Mouse (Mus musculus) brown adipose tissue, adult 24 weeks (tissue): ENCODE measurements around the gene Gpatch3. TPM values are rescaled to one million over a fixed set of nuclear protein-coding genes. Genes with fewer than 3 reads are reported as not detected.

Experiments
- H3K27ac ChIP-seq: fragments of 200-500 bp; replicated peaks from 2 replicates; pipeline ENCODE4 v1.5.1; 2012; ENCODE audit warnings: low read depth, mild to moderate bottlenecking, low read length
- H3K4me1 ChIP-seq: fragments of 200-500 bp; 2 replicates; pipeline ENCODE4 v1.6.1; 2012; ENCODE audit warnings: low read length, mixed read lengths; ENCODE audit not compliant: control insufficient read depth, insufficient read depth, insufficient read length
- H3K4me3 ChIP-seq: fragments of 200-500 bp; 2 replicates; pipeline ENCODE4 v1.5.1; 2012; ENCODE audit warnings: low read depth, mild to moderate bottlenecking, low read length, moderate library complexity; ENCODE audit not compliant: insufficient read depth
- polyA plus RNA-seq: library from polyadenylated mRNA; stranded (reverse); fragments of >200 nt; gene quantifications from 2 replicates; pipeline ENCODE4 v1.2.4, GENCODE M21; 2012; ENCODE audit not compliant: missing spikeins, insufficient read depth, insufficient read length

The Gpatch3 gene
- 0.96 and 1.5 TPM in 2 replicates for polyA plus RNA-seq

- Histone ChIP-seq H3K4me3 (peak within 1 kb of the TSS; percentile 90), H3K4me1 (peaks cover 2% of the 10 kb centered on the region), H3K27ac (peak within 1 kb of the TSS; percentile 33; the same call in 1 of the 2 replicates)
These were observed at the start of gene Gpatch3 for GRCm38 (mm10) chr4:133574070-133574842. Gene Gpatch3 (plus strand): TSS chr4:133574745.

- Histone ChIP-seq H3K4me1 (no peaks in the 10 kb centered on the region), H3K4me3 (no peak overlapping the region), H3K27ac (no peak overlapping the region)
These were observed 46.8 kb upstream of the Gpatch3 start for GRCm38 (mm10) chr4:133527788-133528187.

- Histone ChIP-seq H3K27ac (no peak overlapping the region), H3K4me1 (no peaks in the 10 kb centered on the region), H3K4me3 (no peak overlapping the region)
These were observed 41.8 kb upstream of the Gpatch3 start for GRCm38 (mm10) chr4:133532777-133533176.

- H3K27ac ChIP-seq, result no peak overlapping the region
- H3K4me3 ChIP-seq, result no peak overlapping the region
- no peaks in the 10 kb centered on the region for H3K4me1 ChIP-seq
These were observed 38.5 kb upstream of the Gpatch3 start for GRCm38 (mm10) chr4:133536081-133536480.

- no peaks in the 10 kb centered on the region for H3K4me1 ChIP-seq
- H3K4me3 ChIP-seq, result no peak overlapping the region
- no peak overlapping the region for H3K27ac ChIP-seq
These were observed 37.9 kb upstream of the Gpatch3 start for GRCm38 (mm10) chr4:133536652-133537051.

- Histone ChIP-seq H3K4me3 (peak within 1 kb of the TSS; percentile 90), H3K27ac (no peak within 1 kb of the TSS), H3K4me1 (peaks cover 3% of the 10 kb centered on the region; the same call in 1 of the 2 replicates)
These were observed 29.0 kb upstream of the Gpatch3 start, which contains the start of gene Nudc for GRCm38 (mm10) chr4:133545272-133546231. Gene Nudc (minus strand): TSS chr4:133545996.

- Histone ChIP-seq H3K4me1 (no peaks in the 10 kb centered on the region), H3K27ac (no peak overlapping the region), H3K4me3 (no peak overlapping the region)
These were observed 22.5 kb upstream of the Gpatch3 start for GRCm38 (mm10) chr4:133552029-133552428.

- Histone ChIP-seq H3K4me3 (no peak within 1 kb of the TSS), H3K4me1 (no peaks in the 10 kb centered on the region), H3K27ac (no peak within 1 kb of the TSS)
These were observed 21.6 kb upstream of the Gpatch3 start, which contains the start of gene Nr0b2 for GRCm38 (mm10) chr4:133552768-133553447. Gene Nr0b2 (plus strand): TSS chr4:133553376.

GRCm38 (mm10) chr4:133553448-133554330 lies 20.9 kb upstream of the Gpatch3 start:
- Histone ChIP-seq H3K4me3 (no peak overlapping the region), H3K27ac (no peak overlapping the region)

GRCm38 (mm10) chr4:133557041-133557717 lies 17.4 kb upstream of the Gpatch3 start:
- no peaks in the 10 kb centered on the region for H3K4me1 ChIP-seq
- H3K4me3 ChIP-seq, result no peak overlapping the region
- no peak overlapping the region for H3K27ac ChIP-seq

More at GRCm38 (mm10) chr4:133553448-133554330, 20.9 kb upstream of the Gpatch3 start:
- H3K4me1 ChIP-seq, result no peaks in the 10 kb centered on the region

- Histone ChIP-seq H3K27ac (no peak overlapping the region), H3K4me1 (no peaks in the 10 kb centered on the region), H3K4me3 (no peak overlapping the region)
These were observed 14.7 kb upstream of the Gpatch3 start for GRCm38 (mm10) chr4:133559846-133560245.

GRCm38 (mm10) chr4:133561622-133562021 lies 12.9 kb upstream of the Gpatch3 start:
- H3K4me1 ChIP-seq, result no peaks in the 10 kb centered on the region
- H3K4me3 ChIP-seq, result no peak overlapping the region
- H3K27ac ChIP-seq, result no peak overlapping the region

- no peaks in the 10 kb centered on the region for H3K4me1 ChIP-seq
- no peak overlapping the region for H3K4me3 ChIP-seq
- H3K27ac ChIP-seq, result no peak overlapping the region
These were observed 11.4 kb upstream of the Gpatch3 start for GRCm38 (mm10) chr4:133563123-133563571.
